ENCODE assay signal across 21 mouse cellular contexts in genomic region chr10:26770035-26770434, GRCm38 (mm10). TPM values are rescaled to one million over a fixed set of nuclear protein-coding genes. Genes with fewer than 3 reads are reported as not detected.
A peak's percentile ranks its signal among the peaks of the same experiment; 100 is the strongest.
DNase-seq lines count a peak whose midpoint lies in the region; ATAC-seq lines count a peak whose summit lies in the region.
"Had no signal": no experiment of that assay in that cellular context is flagged by ENCODE, and none has a peak within 500 bp of the region (broad histone marks: within the 10 kb centered on the region; RNA-seq: fewer than 3 reads in every experiment).

No protein-coding gene starts in this region.

- no peak overlapping the region for H3K4me2 ChIP-seq in liver, embryonic 16.5 days (ENCODE audit: low read depth, low read length)
- H3K4me2 ChIP-seq: embryonic facial prominence, embryonic 12.5 days; forebrain, embryonic 13.5 days; heart, embryonic 13.5 days; hindbrain, embryonic 12.5 days had no signal

- WGBS in liver, embryonic 16.5 days (ENCODE audit: insufficient replicate concordance) = 40% methylated on average over 8 of the region's 8 CpGs

- no peaks in the 10 kb centered on the region for H3K36me3 ChIP-seq in liver, embryonic 16.5 days (ENCODE audit: control insufficient read depth, insufficient read depth)
- H3K36me3 ChIP-seq: embryonic facial prominence, embryonic 12.5 days; G1E; heart, embryonic 13.5 days; hindbrain, embryonic 12.5 days had no signal

- no peak overlapping the region for H3K9ac ChIP-seq in liver, embryonic 16.5 days (ENCODE audit: low read depth, low read length)
- H3K9ac ChIP-seq: embryonic facial prominence, embryonic 12.5 days; forebrain, embryonic 13.5 days; forebrain, postnatal 0 days; heart, embryonic 13.5 days; hindbrain, embryonic 12.5 days had no signal

- no peak overlapping the region for H3K4me3 ChIP-seq in liver, embryonic 16.5 days (ENCODE audit: low read depth, low read length)
- H3K4me3 ChIP-seq: embryonic facial prominence, embryonic 12.5 days; forebrain, embryonic 13.5 days; heart, embryonic 13.5 days; hindbrain, embryonic 12.5 days had no signal

- DNase-seq in heart, adult 11 months = peak; percentile 48
- no peak for DNase-seq in heart, postnatal 4 days
- DNase-seq in spleen, postnatal 36 days (ENCODE audit: low spot score in 2 of 2) = peak; percentile 10 to 29
- no peak for DNase-seq in spleen, adult 18-20 months
- no peak for DNase-seq in left cerebral cortex, adult 8-10 months (ENCODE audit: low spot score in 2 of 2)
- DNase-seq in lung, postnatal 25 days (ENCODE audit: low spot score) = no peak
- DNase-seq: adrenal gland, postnatal 10 days; B cell, adult 2 months; cerebellum, adult 11-12 months; cerebellum, adult 9-10 months; cerebellum, postnatal 25 days; forebrain, postnatal 0 days; gastrocnemius, postnatal 14 days; heart, postnatal 36 days had no signal

- peak; percentile 49; the same call in 1 of the 2 replicates for ATAC-seq in liver, embryonic 16.5 days (ENCODE audit: low read depth)
- ATAC-seq: CD4-positive, CD25-positive, alpha-beta regulatory T cell, adult 4 months; forebrain, embryonic 13.5 days; forebrain, postnatal 0 days had no signal

- H3K9me3 ChIP-seq in liver, embryonic 16.5 days (replicated peaks; ENCODE audit: control insufficient read depth, low read length) = no peaks in the 10 kb centered on the region
- H3K9me3 ChIP-seq: embryonic facial prominence, embryonic 12.5 days; forebrain, embryonic 13.5 days; heart, embryonic 13.5 days; hindbrain, embryonic 12.5 days had no signal

- peaks cover 29% of the 10 kb centered on the region for H3K4me1 ChIP-seq in liver, embryonic 16.5 days (ENCODE audit: control insufficient read depth, low read depth, low read length)

- no peak overlapping the region for H3K27ac ChIP-seq in liver, embryonic 16.5 days (ENCODE audit: low read length)
- H3K27ac ChIP-seq: embryonic facial prominence, embryonic 12.5 days; forebrain, embryonic 13.5 days; heart, embryonic 13.5 days; hindbrain, embryonic 12.5 days had no signal

- no peaks in the 10 kb centered on the region for H3K27me3 ChIP-seq in liver, embryonic 16.5 days (ENCODE audit: control insufficient read depth, insufficient read depth, low read depth, low read length)
- H3K27me3 ChIP-seq: embryonic facial prominence, embryonic 12.5 days; forebrain, embryonic 13.5 days; heart, embryonic 13.5 days; hindbrain, embryonic 12.5 days had no signal

RNA-seq across cellular contexts. Expression of gene Arhgap18, which starts 16.8 kb away (rescaled TPM):
- total RNA-seq in heart, postnatal 4 days (2021) = 10 to 100 TPM; 63.2 to 74.8 TPM
- polyA plus RNA-seq in liver, embryonic 16.5 days (2015; fragmentation: Nextera tagmentation; extraction: Ambion mirVana) = 7.9 and 9.7 TPM in 2 replicates
- 10 to 100 TPM in 2 of 4 experiments, 1 to 10 TPM in 2; 8.1 to 11.6 (median 10.3) TPM for total RNA-seq in left cerebral cortex, adult 8-10 months (2022)

Comparison
In these comparisons a context has a peak if more than half of its experiments do, and no peak if none do; other contexts are left out.
1. DNase-seq: peak in heart, adult 11 months (single experiment) and spleen, postnatal 36 days (2 of 2); none in heart, postnatal 4 days (single experiment), spleen, adult 18-20 months (0 of 2), left cerebral cortex, adult 8-10 months (0 of 2) and lung, postnatal 25 days (single experiment).
2. RNA of gene Arhgap18, which starts 16.8 kb away (total RNA-seq): 63.2 to 74.8 TPM in heart, postnatal 4 days; 8.1 to 11.6 TPM in left cerebral cortex, adult 8-10 months; every median in the first group is over 4 times any median in the second.